Mouse (Mus musculus) neural tube, embryonic 15.5 days (tissue): Measurements from ENCODE around the gene Gm20388. TPM values are rescaled to one million over a fixed set of nuclear protein-coding genes. Genes with fewer than 3 reads are reported as not detected.

Experiments
- ATAC-seq: fragments of 200-750 bp; cut with Nextera tagmentation; 2 replicates; pipeline ENCODE4 v1.8.0; 2017; ENCODE audit warnings: mild to moderate bottlenecking, moderate TSS enrichment, moderate library complexity; ENCODE audit not compliant: low FRiP score
- H3K27ac ChIP-seq: fragments of 300-500 bp; sonication (generic); replicated peaks from 2 replicates; pipeline ENCODE4 v1.5.1; 2015; ENCODE audit warnings: mild to moderate bottlenecking, inconsistent platforms
- H3K27me3 ChIP-seq: fragments of 300-500 bp; sonication (generic); replicated peaks from 2 replicates; pipeline ENCODE4 v1.6.1; 2015; ENCODE audit warnings: inconsistent platforms
- H3K36me3 ChIP-seq: fragments of 300-500 bp; sonication (generic); 2 replicates; pipeline ENCODE4 v1.6.1; 2015; ENCODE audit warnings: inconsistent platforms
- H3K4me1 ChIP-seq: fragments of 300-500 bp; sonication (generic); 2 replicates; pipeline ENCODE4 v1.6.1; 2015; ENCODE audit warnings: inconsistent platforms
- H3K4me2 ChIP-seq: fragments of 300-500 bp; sonication (generic); 2 replicates; pipeline ENCODE4 v1.6.1; 2015; ENCODE audit warnings: inconsistent platforms, mild to moderate bottlenecking, moderate library complexity
- H3K4me3 ChIP-seq: fragments of 300-500 bp; sonication (generic); replicated peaks from 2 replicates; pipeline ENCODE4 v1.5.1; 2015; ENCODE audit warnings: mild to moderate bottlenecking, inconsistent platforms
- H3K9ac ChIP-seq: fragments of 300-500 bp; sonication (generic); replicated peaks from 2 replicates; pipeline ENCODE4 v1.6.1; 2015; ENCODE audit warnings: mild to moderate bottlenecking, inconsistent platforms
- H3K9me3 ChIP-seq: fragments of 300-500 bp; sonication (generic); replicated peaks from 2 replicates; pipeline ENCODE4 v1.6.1; 2016; ENCODE audit warnings: inconsistent platforms
- WGBS: fragments of 180-500 bp; shearing (Covaris S2); methylation state at CpG from one replicate; pipeline ENCODE4 v1.1.7; 2015; ENCODE audit warnings: mixed read lengths; 5-methylcytosine and 5-hydroxymethylcytosine counted together
- polyA plus RNA-seq: library from polyadenylated mRNA; unstranded; fragments of >200 nt; fragmentation: Nextera tagmentation; extraction: Ambion mirVana; gene quantifications from 2 replicates; pipeline ENCODE4 v1.2.1, GENCODE M21; 2015

The Gm20388 gene
- polyA plus RNA-seq, 1 experiment from 2014 or later = not detected

DNA sequence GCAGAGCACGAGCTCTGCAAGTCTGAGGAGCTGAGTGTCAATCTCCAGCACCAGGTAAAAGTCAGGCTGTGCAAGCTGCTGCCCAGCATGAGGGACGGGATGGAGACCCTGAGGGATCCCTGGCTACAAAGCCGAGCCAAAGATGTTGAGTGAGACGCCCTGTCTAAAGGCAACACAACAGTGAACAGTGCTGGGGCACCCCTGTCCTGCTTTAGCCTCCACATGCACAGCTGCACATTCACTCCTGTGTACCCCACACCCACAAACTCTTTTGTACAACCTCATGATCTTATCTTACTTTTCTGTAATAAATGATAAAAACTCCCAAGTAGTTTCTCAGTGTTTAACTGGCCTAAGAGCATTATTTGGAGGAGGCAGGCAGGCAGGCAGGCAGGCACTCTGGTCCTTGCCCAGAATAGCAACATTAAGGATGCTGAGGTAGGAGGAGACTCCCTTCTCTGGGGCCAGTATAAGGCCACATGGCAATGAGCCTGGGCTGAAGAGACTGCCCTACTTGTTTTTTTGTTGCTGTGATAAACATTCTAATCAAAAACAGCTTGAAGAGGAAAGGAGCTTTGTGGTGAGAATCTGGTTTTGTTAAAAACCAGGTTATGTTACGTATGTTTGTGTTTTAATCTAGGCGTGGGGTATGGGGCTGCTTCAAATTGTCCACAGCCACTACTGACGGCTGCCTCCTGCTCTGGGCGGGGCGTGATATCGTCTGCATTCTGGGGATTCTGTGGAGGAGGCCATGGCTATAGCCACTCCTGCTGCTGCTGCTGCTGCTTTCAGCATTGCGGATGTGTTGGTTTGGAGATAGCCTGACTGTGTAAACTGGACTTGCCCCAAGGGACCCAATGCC is 3007.1 kb downstream of the Gm20388 start:
- H3K9me3 ChIP-seq = no peaks in the 10 kb centered on the region
- no peaks in the 10 kb centered on the region for H3K27me3 ChIP-seq
- H3K4me3 ChIP-seq = no peak overlapping the region
- H3K27ac ChIP-seq = peak overlapping the region; percentile 61; the same call in 1 of the 2 replicates
- H3K4me1 ChIP-seq = peaks cover 61% of the 10 kb centered on the region
- 0 out of 2 replicates have a peak, but pooled peaks cover 8% of the 10 kb centered on the region for H3K36me3 ChIP-seq
- no peak overlapping the region for H3K4me2 ChIP-seq
- no peak for ATAC-seq
- H3K9ac ChIP-seq = no peak overlapping the region
- 65% methylated on average over 11 of the region's 11 CpGs for WGBS

DNA sequence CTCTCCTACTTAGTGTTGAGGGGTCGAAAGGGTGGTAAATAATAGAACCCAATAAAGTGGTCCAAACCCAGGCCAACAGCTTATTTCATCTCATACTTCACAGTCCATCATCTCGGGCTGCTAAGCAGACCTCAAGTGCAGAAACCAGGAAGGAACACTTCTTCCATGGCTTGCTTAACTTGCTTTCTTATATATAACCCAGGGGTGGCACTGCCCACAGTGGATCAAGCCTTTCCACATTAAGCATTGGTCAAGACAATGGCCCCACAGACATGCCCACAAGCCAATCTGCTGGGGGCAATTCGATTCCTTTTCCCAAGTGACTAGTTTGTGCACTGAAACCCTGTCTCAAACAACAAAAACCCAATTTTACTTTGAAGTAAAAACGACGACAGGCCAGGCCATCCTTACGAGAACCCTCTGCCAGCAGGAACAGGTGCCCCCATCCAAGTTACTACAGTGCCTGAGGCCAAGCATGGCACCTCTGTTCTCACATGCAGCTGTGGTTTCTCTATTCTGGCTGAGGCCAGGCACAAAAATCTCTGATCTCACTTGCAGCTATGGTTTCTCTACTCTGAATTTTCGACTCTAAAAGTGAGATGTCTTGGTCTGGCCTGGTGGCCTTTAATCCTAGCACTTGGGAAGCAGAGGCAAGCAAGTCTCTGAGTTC is 3007.9 kb downstream of the Gm20388 start:
- H3K4me3 ChIP-seq = no peak overlapping the region
- no peak overlapping the region for H3K4me2 ChIP-seq
- peaks cover 65% of the 10 kb centered on the region for H3K4me1 ChIP-seq
- H3K9ac ChIP-seq = no peak overlapping the region
- WGBS = 72% methylated on average over 7 of the region's 7 CpGs
- H3K36me3 ChIP-seq = 0 out of 2 replicates have a peak, but pooled peaks cover 3% of the 10 kb centered on the region
- H3K9me3 ChIP-seq = no peaks in the 10 kb centered on the region
- H3K27ac ChIP-seq = peak overlapping the region; percentile 61; the same call in 1 of the 2 replicates
- no peaks in the 10 kb centered on the region for H3K27me3 ChIP-seq
- ATAC-seq = no peak

DNA sequence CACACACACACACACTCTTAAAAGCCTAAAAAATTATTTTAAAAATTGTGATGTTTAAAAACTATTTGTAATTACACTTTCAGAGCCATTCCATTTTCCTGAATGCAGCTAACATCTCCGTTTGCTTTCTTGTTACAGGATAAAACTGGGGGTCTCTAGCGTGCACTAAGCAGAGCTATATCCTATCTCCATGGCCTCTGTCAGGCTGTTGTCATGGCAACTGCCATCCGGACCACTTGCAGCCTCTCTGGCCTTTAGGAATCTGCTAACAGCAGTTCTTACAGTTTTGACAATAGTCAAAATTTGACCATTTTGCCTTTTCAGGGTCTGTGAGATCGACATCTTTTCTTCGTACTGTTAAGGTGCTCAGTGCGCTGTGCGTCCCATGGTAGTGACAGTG is 3010.2 kb downstream of the Gm20388 start:
- no peak overlapping the region; the same call in 1 of the 2 replicates for H3K9ac ChIP-seq
- H3K36me3 ChIP-seq = no peaks in the 10 kb centered on the region
- peaks cover 72% of the 10 kb centered on the region for H3K4me1 ChIP-seq
- peak overlapping the region; percentile 46 for H3K27ac ChIP-seq
- H3K9me3 ChIP-seq = no peaks in the 10 kb centered on the region
- H3K27me3 ChIP-seq = no peaks in the 10 kb centered on the region
- H3K4me2 ChIP-seq = peak overlapping the region; percentile 11; the same call in 1 of the 2 replicates
- no peak overlapping the region for H3K4me3 ChIP-seq
- WGBS = 52% methylated on average over 7 of the region's 7 CpGs
- ATAC-seq = no peak

DNA sequence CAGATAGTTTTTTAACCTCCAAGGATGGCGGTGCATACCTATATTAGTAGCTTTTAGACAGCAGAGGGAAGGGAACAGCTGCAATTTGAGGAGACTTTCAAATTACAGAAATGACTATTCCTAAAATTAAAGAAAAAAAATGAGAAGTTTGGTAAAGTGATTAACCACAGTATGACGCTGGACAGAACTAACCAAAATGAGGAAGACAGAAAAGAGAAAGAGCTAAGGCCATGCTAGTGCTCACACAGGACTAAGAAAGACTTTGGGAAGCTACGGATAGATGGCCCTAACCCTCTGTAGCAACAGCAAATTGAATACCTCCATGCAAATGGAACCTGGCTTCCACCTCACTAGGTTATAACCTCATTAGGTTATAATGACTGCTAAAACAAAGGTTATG is 3012.3 kb downstream of the Gm20388 start:
- Histone ChIP-seq H3K4me1 (peaks cover 56% of the 10 kb centered on the region), H3K9ac (no peak overlapping the region), H3K9me3 (no peaks in the 10 kb centered on the region), H3K36me3 (no peaks in the 10 kb centered on the region), H3K4me3 (no peak overlapping the region), H3K4me2 (no peak overlapping the region), H3K27me3 (no peaks in the 10 kb centered on the region), H3K27ac (no peak overlapping the region)
- no peak for ATAC-seq
- 82% methylated on average over 3 of the region's 3 CpGs for WGBS

DNA sequence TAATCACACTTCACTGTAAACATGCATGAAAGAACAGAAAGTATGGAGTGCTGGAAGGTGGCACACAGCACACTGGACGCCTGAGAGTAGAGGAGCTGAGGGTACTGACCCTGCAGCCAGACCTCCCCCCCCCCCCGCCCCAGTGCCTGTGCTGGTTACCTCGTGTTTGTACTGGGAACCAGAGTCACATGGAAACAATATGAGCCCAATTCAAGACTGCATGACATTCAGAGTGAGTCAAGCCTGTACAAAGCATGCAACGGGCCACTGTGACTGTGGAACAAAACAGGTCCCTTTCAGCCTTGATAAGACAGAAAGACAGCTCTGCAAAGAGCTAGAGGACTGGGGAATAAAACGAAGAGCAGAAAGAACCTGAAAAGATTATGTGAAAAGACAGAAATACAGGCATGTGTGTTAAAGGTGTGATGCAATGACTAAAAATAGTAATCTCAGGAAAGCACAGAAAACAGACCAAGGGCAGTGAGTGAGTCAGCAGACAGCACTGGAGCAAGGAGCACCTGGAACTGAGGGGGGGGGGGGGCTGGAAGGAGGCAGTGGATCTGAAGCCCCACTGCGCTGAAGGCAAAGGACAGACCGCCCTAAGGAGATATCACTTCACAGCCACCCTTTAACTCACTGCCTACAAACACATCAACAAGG is 3012.9 kb downstream of the Gm20388 start:
- 62% methylated on average over 7 of the region's 7 CpGs for WGBS
- no peak overlapping the region for H3K4me3 ChIP-seq
- H3K4me2 ChIP-seq = no peak overlapping the region
- no peaks in the 10 kb centered on the region for H3K27me3 ChIP-seq
- no peak for ATAC-seq
- H3K27ac ChIP-seq = no peak overlapping the region
- H3K36me3 ChIP-seq = no peaks in the 10 kb centered on the region
- no peak overlapping the region for H3K9ac ChIP-seq
- H3K4me1 ChIP-seq = peaks cover 50% of the 10 kb centered on the region
- no peaks in the 10 kb centered on the region for H3K9me3 ChIP-seq

DNA sequence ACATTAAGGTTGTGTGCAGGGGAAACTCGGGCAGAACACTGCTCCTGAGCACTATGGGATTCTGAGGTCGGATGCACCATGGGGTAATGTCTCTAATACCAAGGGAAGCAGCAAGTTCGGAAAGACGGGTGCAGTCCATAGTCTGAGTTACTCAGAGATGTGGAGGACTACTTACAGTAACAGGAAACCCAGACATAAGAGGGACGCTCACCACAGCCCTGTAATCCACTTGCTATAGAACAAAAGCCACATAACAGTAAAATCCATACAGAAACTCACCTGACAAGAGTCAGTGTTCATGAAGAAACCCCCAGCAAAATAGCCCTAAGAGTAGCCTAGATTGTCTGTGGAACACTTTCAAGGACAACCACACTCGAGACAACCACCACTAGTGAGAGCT is 3013.4 kb downstream of the Gm20388 start:
- ATAC-seq = no peak

DNA sequence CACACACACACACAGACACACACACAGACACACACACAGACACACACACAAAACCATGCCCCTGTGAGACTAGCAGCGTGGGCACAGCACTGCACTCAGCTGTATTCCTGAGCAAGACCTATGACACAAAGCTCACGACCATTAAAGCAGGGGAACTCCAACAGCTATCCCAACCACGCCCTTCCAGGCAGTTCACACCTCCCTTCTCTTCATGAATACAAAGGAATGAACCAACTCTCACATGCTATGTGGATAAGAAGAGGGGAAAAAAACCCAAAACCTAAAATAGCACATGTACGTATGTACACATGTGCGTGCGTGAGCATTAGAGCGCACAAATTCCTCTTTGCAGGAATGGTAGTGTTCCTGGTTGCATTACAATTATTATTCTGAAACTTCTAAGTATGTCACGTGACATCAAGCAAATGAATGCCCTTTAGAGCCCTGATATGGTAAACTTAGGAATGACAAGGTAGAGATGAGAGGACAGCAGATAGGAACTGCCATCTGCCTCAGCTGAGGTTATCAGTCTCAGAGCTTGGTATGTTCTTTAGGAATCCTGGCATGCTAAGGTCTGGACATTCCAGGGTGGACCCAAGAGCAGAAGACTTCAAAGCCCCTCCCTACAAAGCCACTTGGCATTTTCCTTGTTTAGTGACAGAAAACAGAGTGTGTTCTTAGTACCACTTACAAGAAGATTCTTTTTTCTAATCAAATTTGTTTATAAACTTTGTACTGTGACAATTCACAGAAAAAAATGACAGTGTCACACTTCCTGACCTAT is 3015.5 kb downstream of the Gm20388 start:
- H3K27me3 ChIP-seq = no peaks in the 10 kb centered on the region
- H3K4me2 ChIP-seq = no peak overlapping the region
- H3K36me3 ChIP-seq = no peaks in the 10 kb centered on the region
- ATAC-seq = no peak
- H3K4me1 ChIP-seq = peaks cover 27% of the 10 kb centered on the region
- H3K9me3 ChIP-seq = no peaks in the 10 kb centered on the region
- H3K4me3 ChIP-seq = no peak overlapping the region
- no peak overlapping the region for H3K9ac ChIP-seq
- 90% methylated on average over 8 of the region's 8 CpGs for WGBS
- H3K27ac ChIP-seq = no peak overlapping the region

More for the DNA sequence above, 3013.4 kb downstream of the Gm20388 start:
- WGBS = 73% methylated on average over 6 of the region's 6 CpGs
- Histone ChIP-seq H3K36me3 (no peaks in the 10 kb centered on the region), H3K4me1 (peaks cover 44% of the 10 kb centered on the region), H3K9me3 (no peaks in the 10 kb centered on the region), H3K9ac (no peak overlapping the region), H3K4me2 (no peak overlapping the region), H3K27me3 (no peaks in the 10 kb centered on the region), H3K4me3 (no peak overlapping the region), H3K27ac (no peak overlapping the region; the same call in 1 of the 2 replicates)

DNA sequence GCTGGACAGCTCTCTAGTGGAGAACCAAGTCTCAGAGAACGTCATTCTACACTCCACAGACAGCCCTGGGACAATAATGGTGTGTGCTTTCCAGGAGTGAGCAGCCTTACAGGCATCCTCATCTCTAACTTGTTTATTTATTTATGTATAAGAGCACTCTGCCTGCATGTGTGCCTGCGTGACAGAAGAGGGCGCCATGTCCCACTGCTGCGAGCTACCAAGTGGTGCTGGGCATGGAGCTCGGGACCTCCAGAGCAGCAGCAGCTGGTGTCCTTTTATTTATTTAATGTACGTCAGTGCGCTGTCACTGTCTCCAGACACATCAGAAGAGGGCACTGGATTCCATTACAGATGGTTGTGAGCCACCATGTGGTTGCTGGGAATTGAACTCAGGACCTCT is 3016.1 kb downstream of the Gm20388 start:
- WGBS = 76% methylated on average over 7 of the region's 7 CpGs
- Histone ChIP-seq H3K4me1 (peaks cover 23% of the 10 kb centered on the region), H3K36me3 (no peaks in the 10 kb centered on the region)

DNA sequence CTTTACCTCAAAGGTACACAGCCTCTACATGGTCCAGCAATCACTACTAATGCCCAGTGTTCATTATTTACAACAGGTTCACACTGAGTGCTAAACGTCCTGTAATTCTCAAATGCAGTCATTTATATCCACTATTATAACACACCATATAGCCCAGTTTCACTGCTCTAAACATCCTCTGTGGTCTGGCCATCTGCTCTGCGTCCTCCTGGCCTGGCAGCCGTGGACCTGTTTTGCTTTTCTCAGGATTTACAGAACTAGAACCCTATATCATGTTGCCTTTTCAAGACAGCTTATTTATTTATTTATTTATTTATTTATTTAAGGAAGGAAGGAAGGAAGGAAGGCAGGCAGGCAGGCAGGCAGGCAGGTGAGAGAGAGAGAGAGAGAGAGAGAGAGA is 3017.2 kb downstream of the Gm20388 start:
- no peak overlapping the region for H3K4me3 ChIP-seq
- H3K4me2 ChIP-seq = no peak overlapping the region
- H3K36me3 ChIP-seq = no peaks in the 10 kb centered on the region
- no peaks in the 10 kb centered on the region for H3K27me3 ChIP-seq
- no peak overlapping the region for H3K27ac ChIP-seq
- WGBS = 81% methylated on average over 3 of the region's 3 CpGs
- no peak for ATAC-seq
- no peaks in the 10 kb centered on the region for H3K9me3 ChIP-seq
- peaks cover 22% of the 10 kb centered on the region for H3K4me1 ChIP-seq
- no peak overlapping the region for H3K9ac ChIP-seq

More for the DNA sequence above, 3016.1 kb downstream of the Gm20388 start:
- no peaks in the 10 kb centered on the region for H3K27me3 ChIP-seq
- H3K4me2 ChIP-seq = no peak overlapping the region
- no peak for ATAC-seq
- no peak overlapping the region for H3K27ac ChIP-seq
- no peaks in the 10 kb centered on the region for H3K9me3 ChIP-seq
- no peak overlapping the region for H3K9ac ChIP-seq
- H3K4me3 ChIP-seq = no peak overlapping the region

DNA sequence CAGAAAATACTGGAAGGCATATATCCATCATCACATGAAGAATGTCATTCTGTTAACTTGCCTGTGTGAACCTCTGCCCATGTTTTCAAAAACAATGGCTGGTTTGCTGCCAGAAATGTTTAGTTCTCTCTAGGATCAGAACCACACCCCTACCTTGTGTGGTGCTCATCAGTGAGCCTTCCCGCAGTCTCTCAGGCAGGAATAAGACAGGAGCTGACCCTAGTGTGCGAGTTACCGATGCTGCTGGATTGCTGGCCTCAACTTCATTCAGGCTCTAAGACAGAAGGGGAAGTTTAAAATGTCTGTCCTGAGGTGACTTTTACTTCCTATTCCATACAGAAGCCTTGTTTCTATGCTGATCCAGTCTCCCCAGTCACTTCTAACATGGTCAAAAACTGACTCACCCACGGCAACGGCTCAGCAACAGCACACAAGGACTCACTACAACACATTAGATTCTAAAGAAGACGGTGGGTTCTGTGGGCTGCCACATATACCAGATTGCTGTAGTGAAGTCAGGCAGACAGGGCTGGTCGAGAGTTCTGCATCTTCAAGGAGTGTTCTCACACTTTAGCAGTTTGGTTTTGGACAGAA is 3018.1 kb downstream of the Gm20388 start:
- Histone ChIP-seq H3K4me1 (peaks cover 19% of the 10 kb centered on the region), H3K27me3 (no peaks in the 10 kb centered on the region), H3K9ac (no peak overlapping the region), H3K4me3 (no peak overlapping the region), H3K9me3 (no peaks in the 10 kb centered on the region), H3K4me2 (no peak overlapping the region), H3K36me3 (no peaks in the 10 kb centered on the region), H3K27ac (no peak overlapping the region)
- 84% methylated on average over 7 of the region's 7 CpGs for WGBS
- no peak for ATAC-seq
